Mouse (Mus musculus) liver, embryonic 16.5 days (tissue): ENCODE measurements around the gene Cd177. TPM values are rescaled to one million over a fixed set of nuclear protein-coding genes. Genes with fewer than 3 reads are reported as not detected.
"Not testable (repeated sequence)": the region's sequence is repeated elsewhere in the genome, so short reads cannot be mapped to it uniquely, and the experiment has no call there.

Experiments used
- ATAC-seq: fragments of 200-750 bp; cut with Nextera tagmentation; 2 replicates; pipeline ENCODE4 v1.8.0; 2017; ENCODE audit warnings: low read depth, mild to moderate bottlenecking, moderate number of reproducible peaks, moderate library complexity
- H3K27ac ChIP-seq: fragments of 300-500 bp; sonication (generic); 2 replicates; pipeline ENCODE4 v1.5.1; 2014; ENCODE audit warnings: mild to moderate bottlenecking, low read length
- H3K27me3 ChIP-seq: fragments of 300-500 bp; sonication (generic); 2 replicates; pipeline ENCODE4 v1.6.1; 2014; ENCODE audit warnings: low read depth, low read length, mixed read lengths; ENCODE audit not compliant: control insufficient read depth, insufficient read depth
- H3K36me3 ChIP-seq: fragments of 300-500 bp; sonication (generic); 2 replicates; pipeline ENCODE4 v1.6.1; 2014; ENCODE audit warnings: mild to moderate bottlenecking; ENCODE audit not compliant: control insufficient read depth, insufficient read depth
- H3K4me1 ChIP-seq: fragments of 300-500 bp; sonication (generic); 2 replicates; pipeline ENCODE4 v1.6.1; 2014; ENCODE audit warnings: low read depth, low read length, mixed read lengths; ENCODE audit not compliant: control insufficient read depth
- H3K4me2 ChIP-seq: fragments of 300-500 bp; sonication (generic); 2 replicates; pipeline ENCODE4 v1.6.1; 2014; ENCODE audit warnings: low read depth, low read length, mixed read lengths
- H3K4me3 ChIP-seq: fragments of 300-500 bp; sonication (generic); 2 replicates; pipeline ENCODE4 v1.5.1; 2014; ENCODE audit warnings: low read depth, mild to moderate bottlenecking, low read length
- H3K9ac ChIP-seq: fragments of 300-500 bp; sonication (generic); 2 replicates; pipeline ENCODE4 v1.6.1; 2014; ENCODE audit warnings: low read depth, low read length
- H3K9me3 ChIP-seq: fragments of 300-500 bp; sonication (generic); replicated peaks from 2 replicates; pipeline ENCODE4 v1.6.1; 2016; ENCODE audit warnings: low read length; ENCODE audit not compliant: control insufficient read depth
- WGBS: fragments of 180-500 bp; shearing (Covaris S2); extraction: QIAGEN DNeasy Blood & Tissue Kit; methylation state at CpG from one replicate; pipeline ENCODE4 v1.1.7; 2014; ENCODE audit not compliant: insufficient replicate concordance; 5-methylcytosine and 5-hydroxymethylcytosine counted together
- polyA plus RNA-seq: library from polyadenylated mRNA; unstranded; fragments of >200 nt; fragmentation: Nextera tagmentation; extraction: Ambion mirVana; gene quantifications from 2 replicates; pipeline ENCODE4 v1.2.1, GENCODE M21; 2015

Gene Cd177
- polyA plus RNA-seq, 1 experiment from 2014 or later = 18.1 TPM

DNA sequence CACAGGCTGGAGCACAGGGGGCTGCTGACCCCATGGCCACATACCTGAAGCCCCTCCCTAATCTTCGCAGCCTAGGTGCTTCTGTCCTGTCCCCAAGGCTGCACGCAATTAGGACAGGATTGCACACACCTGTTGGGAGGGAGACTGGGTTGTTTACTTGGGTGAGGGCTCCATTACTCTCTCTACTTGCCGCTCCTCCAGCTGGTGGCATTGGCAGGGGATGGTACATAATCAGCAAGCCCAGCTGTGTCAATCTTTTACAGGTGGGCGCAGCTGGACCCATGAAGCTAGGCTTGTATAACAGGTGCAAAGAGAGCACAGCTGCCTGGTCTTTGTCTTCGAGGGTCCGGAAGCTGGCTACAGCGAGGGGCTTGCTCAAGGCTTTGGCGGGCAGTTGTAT lies 2.5 kb upstream of the Cd177 start:
- H3K9ac ChIP-seq = no peak overlapping the region
- H3K27ac ChIP-seq = no peak overlapping the region
- no peak overlapping the region for H3K4me2 ChIP-seq
- H3K4me1 ChIP-seq = no peaks in the 10 kb centered on the region
- H3K27me3 ChIP-seq = no peaks in the 10 kb centered on the region
- no peak overlapping the region for H3K4me3 ChIP-seq
- no peak for ATAC-seq
- no peaks in the 10 kb centered on the region for H3K9me3 ChIP-seq
- 64% methylated on average over 8 of the region's 8 CpGs for WGBS
- no peaks in the 10 kb centered on the region for H3K36me3 ChIP-seq

DNA sequence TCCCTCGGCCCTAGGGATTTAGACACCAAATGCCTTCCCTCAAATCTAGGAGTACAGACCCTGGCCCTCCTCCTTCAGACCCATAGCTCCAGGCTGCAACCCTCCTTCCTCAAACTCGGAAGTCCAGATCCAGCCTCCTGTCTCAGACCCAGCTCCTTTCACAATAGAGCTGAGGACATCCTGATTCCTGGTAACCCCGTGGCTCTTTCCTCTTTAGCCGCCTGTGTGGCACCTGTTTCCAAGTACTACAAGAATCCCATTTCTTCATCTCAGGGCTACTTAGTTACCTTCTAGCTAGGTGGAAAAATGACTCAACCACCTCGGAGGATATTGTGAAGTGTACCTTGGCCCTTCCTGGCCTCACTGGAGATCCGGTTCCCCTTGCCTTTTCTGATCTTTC lies 1.1 kb upstream of the Cd177 start:
- no peaks in the 10 kb centered on the region for H3K27me3 ChIP-seq
- 0 out of 2 replicates have a peak overlapping the region, but pooled peaks have one; percentile 26 for H3K27ac ChIP-seq
- ATAC-seq = no peak
- H3K4me2 ChIP-seq = no peak overlapping the region
- no peak overlapping the region for H3K9ac ChIP-seq
- H3K9me3 ChIP-seq = no peaks in the 10 kb centered on the region
- no peaks in the 10 kb centered on the region for H3K36me3 ChIP-seq
- no peaks in the 10 kb centered on the region for H3K4me1 ChIP-seq
- H3K4me3 ChIP-seq = no peak overlapping the region
- WGBS = 41% methylated on average over 6 of the region's 6 CpGs

DNA sequence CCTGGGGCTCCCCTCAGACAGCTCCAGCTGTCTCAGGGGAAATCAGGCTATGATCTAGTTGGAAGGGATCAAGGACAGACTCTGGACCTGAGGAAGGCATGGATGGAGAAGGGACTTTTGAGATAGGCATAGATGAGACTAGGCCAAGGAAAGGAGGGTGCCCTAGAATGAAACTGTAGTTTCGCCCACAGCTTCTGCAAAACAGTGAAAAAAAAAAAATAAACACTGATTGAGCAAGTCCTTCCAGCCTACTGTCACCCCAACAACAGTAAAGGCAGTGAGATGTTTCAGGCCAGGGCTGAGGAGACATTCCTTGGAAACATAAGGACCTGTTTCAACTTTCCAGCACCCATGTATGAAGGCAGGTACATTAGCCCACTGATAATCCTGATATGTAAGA lies 1.6 kb downstream of the Cd177 start:
- whole genome bisulfite sequencing = 50% methylated on average over 1 of the region's 1 CpGs
- Histone ChIP-seq H3K4me2 (no peak overlapping the region), H3K4me1 (no peaks in the 10 kb centered on the region), H3K4me3 (no peak overlapping the region; the same call in 1 of the 2 replicates), H3K36me3 (no peaks in the 10 kb centered on the region), H3K27me3 (no peaks in the 10 kb centered on the region), H3K9me3 (no peaks in the 10 kb centered on the region), H3K9ac (no peak overlapping the region), H3K27ac (no peak overlapping the region)
- no peak for ATAC-seq

DNA sequence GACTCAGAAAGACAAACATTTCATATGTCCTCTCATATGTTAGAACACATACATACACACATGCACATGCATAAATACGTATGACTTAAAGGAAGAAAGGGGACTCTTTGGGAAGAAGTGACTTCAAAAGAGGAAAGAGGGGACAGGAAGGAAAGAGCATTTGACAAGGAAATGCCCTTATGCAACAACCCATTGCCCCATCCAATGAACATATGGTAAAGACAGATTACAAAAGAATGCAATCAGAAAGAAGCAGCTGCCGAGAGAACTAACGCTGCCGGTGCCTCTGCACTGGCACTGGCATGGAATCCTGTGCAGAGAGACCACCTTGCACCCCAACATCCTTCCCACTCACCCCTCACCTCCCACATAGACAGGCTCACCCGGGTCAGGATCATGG lies 6.6 kb downstream of the Cd177 start:
- Histone ChIP-seq H3K27ac (no peak overlapping the region), H3K9ac (no peak overlapping the region), H3K4me2 (no peak overlapping the region), H3K27me3 (no peaks in the 10 kb centered on the region), H3K4me3 (no peak overlapping the region), H3K9me3 (no peaks in the 10 kb centered on the region), H3K36me3 (no peaks in the 10 kb centered on the region), H3K4me1 (no peaks in the 10 kb centered on the region)
- ATAC-seq = no peak
- WGBS = 32% methylated on average over 5 of the region's 5 CpGs

- ATAC-seq = no peak
- H3K9me3 ChIP-seq = no peaks in the 10 kb centered on the region
Observed at GRCm38 (mm10) chr7:24751610-24752009, 8.5 kb downstream of the Cd177 start.

DNA sequence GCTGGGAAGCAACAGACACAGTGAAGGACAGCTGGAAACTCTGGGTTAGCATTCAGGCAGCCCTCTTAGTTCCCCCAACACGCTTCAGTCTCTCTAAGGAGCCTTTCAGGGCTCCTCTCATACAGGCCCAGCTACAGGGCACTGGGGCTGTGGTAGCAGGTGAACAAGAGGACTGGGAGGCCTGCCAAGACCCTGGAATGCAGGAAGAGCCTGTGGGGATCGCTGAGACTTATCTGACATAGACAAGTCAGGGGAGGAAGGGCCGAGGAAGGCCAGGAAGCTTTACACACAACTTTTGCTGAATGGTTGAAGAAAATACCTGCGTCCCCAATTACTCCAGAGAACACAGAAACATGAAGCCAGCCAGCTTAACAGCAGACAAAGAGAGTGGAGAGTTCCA lies 9.4 kb downstream of the Cd177 start:
- 27% methylated on average over 4 of the region's 4 CpGs for WGBS

More at GRCm38 (mm10) chr7:24751610-24752009, 8.5 kb downstream of the Cd177 start:
- no peak overlapping the region for H3K4me3 ChIP-seq
- whole genome bisulfite sequencing = 62% methylated on average over 2 of the region's 2 CpGs
- no peaks in the 10 kb centered on the region for H3K27me3 ChIP-seq
- H3K4me2 ChIP-seq = no peak overlapping the region
- no peaks in the 10 kb centered on the region for H3K4me1 ChIP-seq
- no peak overlapping the region for H3K27ac ChIP-seq
- no peak overlapping the region for H3K9ac ChIP-seq
- H3K36me3 ChIP-seq = no peaks in the 10 kb centered on the region

DNA sequence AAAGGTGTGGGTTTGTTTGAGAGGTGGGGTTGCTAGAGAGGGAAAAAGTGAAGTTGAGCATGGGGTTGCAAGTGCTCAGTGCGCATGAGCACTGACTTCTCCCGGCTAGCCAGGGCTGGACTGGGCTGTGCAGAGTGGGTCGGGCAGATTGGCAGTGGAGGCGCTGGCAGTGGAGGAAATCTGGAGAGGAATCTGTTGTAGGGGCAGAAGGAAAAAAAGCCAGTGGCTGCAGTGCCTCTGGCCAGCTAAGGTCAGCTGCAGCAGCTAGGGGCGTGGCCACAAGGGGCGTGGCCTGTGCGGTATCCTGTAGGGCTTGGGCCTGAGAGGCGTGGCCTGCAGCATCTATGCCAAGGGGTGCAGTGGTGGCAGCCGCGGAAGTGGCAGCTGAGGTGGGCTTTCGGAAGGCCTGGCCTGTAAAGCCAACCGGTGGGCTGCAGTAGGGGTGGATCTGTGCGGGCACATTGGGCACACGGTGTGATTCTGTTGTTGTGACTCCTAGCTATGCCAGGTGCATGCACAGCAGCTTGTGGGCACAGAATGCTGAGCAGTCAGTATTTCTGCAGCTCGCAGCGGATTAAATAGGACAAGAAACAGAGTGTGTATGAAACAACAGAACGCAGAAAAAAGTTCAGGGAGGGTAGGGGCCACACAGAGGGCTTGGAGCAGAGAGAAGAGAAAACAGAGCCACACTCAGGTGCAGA lies 24.0 kb downstream of the Cd177 start:
- H3K36me3 ChIP-seq = no peaks in the 10 kb centered on the region
- H3K4me2 ChIP-seq = no peak overlapping the region
- no peaks in the 10 kb centered on the region; the same call in 1 of the 2 replicates for H3K27me3 ChIP-seq
- no peak overlapping the region for H3K27ac ChIP-seq
- no peak overlapping the region for H3K9ac ChIP-seq
- no peaks in the 10 kb centered on the region for H3K9me3 ChIP-seq
- no peak; the same call in 1 of the 2 replicates for ATAC-seq
- H3K4me3 ChIP-seq = no peak overlapping the region
- H3K4me1 ChIP-seq = no peaks in the 10 kb centered on the region
- 18% methylated on average over 17 of the region's 17 CpGs for WGBS

More for the DNA sequence above, 9.4 kb downstream of the Cd177 start:
- Histone ChIP-seq H3K9ac (no peak overlapping the region), H3K27me3 (no peaks in the 10 kb centered on the region), H3K4me3 (no peak overlapping the region), H3K36me3 (no peaks in the 10 kb centered on the region), H3K4me2 (no peak overlapping the region), H3K27ac (no peak overlapping the region), H3K9me3 (no peaks in the 10 kb centered on the region), H3K4me1 (no peaks in the 10 kb centered on the region)
- no peak for ATAC-seq

DNA sequence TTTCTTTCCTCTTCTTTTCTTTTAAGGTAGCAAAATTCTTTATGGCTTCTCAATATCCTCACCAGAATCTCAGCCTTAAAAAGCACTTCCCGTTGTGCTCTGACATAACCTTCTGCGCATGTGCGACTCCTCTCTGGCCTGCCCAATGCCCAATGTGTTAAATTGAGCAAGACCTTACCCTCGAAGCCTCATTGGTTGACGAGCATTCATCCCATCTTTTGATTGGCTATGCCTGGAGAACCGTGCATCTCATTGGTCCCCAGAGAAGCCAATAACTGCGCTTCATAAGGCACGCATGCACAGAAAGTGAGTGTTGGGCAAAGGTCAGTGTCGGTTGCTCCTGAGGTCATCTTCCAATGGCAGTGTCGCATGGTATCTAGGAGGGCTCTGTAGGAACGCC lies 33.3 kb downstream of the Cd177 start, which contains the start of gene Gm4763:
TSS of gene Gm4763 (minus strand) at position 101 of the 400 bp plus-strand sequence.
- not testable (repeated sequence) for H3K36me3 ChIP-seq, H3K9me3 ChIP-seq, H3K4me2 ChIP-seq, H3K4me1 ChIP-seq, H3K27me3 ChIP-seq, H3K4me3 ChIP-seq, ATAC-seq, H3K9ac ChIP-seq, H3K27ac ChIP-seq
- WGBS = 72% methylated on average over 11 of the region's 11 CpGs

- no peak for ATAC-seq
- no peaks in the 10 kb centered on the region for H3K36me3 ChIP-seq
- H3K4me2 ChIP-seq = no peak overlapping the region
- no peaks in the 10 kb centered on the region for H3K9me3 ChIP-seq
- no peaks in the 10 kb centered on the region for H3K27me3 ChIP-seq
- no peaks in the 10 kb centered on the region for H3K4me1 ChIP-seq
- 43% methylated on average over 6 of the region's 6 CpGs for WGBS
- no peak overlapping the region for H3K27ac ChIP-seq
- no peak overlapping the region for H3K4me3 ChIP-seq
- no peak overlapping the region for H3K9ac ChIP-seq
Observed at GRCm38 (mm10) chr7:24715039-24715438, 45.1 kb downstream of the Cd177 start.
